Mouse (Mus musculus) gastrocnemius, postnatal 25 days (tissue): Measurements from ENCODE around the gene Grin3b. TPM values are rescaled to one million over a fixed set of nuclear protein-coding genes. Genes with fewer than 3 reads are reported as not detected.
A peak's percentile ranks its signal among the peaks of the same experiment; 100 is the strongest.

ENCODE experiments used
- DNase-seq: peaks from one replicate; pipeline ENCODE4 v3.0.0; 2022
- total RNA-seq, 2 experiments: library from RNA; stranded (reverse); gene quantifications; 1 replicate in 1 of 2; 2 replicates in 1 of 2; pipeline ENCODE4 v1.2.3; 2021

The Grin3b gene
- total RNA-seq, 2 experiments from 2014 or later, result not detected

DNA sequence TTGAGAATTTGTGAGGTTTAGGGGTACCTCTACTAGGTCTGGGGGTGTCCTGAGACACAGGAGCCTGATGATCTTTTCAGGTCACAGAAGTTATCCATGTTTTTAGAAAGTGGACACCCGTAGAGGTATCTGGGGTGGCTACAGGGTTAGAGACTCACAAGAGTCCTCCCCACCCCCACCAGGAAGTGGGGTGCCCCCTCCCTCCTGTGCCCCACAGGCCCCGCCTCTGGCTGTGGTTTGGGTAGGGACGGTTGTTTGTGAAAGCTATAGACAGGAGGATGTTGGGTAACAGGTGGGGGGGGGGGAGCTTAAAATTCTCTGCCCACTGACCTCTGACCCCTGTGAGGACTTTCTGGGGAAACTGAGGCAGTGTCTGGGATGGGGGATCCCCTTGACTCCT lies 46.8 kb downstream of the Grin3b start:
- DNase-seq, result peak; percentile 72

DNA sequence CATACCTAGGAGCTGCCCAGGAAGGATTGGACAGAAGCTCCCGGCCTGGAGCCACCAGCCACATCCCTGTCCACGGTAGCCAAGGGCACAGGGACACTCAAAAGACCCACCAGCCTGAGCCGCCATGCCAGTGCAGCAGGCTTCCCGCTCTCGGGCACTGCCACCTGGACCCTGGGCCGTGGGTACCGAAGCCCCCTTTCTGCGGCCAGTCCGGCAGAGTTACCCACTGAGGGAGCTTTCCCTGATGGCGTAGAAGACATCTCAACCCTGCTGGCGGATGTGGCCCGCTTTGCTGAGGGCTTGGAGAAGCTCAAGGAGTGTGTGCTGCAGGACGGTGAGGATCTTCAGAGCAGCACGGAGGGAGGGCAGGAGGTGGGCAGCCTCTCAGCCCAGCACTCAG lies 47.3 kb downstream of the Grin3b start:
- no peak for DNase-seq

DNA sequence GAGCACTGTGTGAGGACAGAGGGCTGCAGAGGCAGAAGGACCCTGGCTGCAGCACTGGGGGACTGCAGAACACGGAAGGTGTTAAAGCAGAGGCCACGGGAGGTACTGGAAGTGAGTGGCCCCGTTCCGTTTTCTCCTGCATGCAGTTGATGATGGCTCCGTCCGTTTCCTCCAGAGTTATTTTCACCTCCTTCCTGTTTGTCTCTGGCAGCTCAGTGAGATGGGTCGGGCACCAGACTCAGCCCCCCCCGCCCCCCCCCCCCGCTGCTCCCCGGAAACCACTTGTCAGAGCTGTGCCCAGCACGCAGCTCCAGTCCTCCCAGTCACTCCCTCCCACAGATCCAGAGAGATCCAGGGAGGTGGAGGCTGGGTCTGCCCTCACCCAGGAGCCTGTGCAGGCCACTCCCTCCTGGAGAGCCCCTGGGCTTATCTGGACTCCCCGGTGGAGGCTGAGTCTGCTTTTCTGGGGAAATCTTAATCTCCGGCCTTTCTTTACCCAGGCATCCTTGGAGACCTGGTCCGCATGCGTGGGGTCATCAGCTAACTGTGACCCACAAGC lies 48.3 kb downstream of the Grin3b start:
- no peak for DNase-seq

DNA sequence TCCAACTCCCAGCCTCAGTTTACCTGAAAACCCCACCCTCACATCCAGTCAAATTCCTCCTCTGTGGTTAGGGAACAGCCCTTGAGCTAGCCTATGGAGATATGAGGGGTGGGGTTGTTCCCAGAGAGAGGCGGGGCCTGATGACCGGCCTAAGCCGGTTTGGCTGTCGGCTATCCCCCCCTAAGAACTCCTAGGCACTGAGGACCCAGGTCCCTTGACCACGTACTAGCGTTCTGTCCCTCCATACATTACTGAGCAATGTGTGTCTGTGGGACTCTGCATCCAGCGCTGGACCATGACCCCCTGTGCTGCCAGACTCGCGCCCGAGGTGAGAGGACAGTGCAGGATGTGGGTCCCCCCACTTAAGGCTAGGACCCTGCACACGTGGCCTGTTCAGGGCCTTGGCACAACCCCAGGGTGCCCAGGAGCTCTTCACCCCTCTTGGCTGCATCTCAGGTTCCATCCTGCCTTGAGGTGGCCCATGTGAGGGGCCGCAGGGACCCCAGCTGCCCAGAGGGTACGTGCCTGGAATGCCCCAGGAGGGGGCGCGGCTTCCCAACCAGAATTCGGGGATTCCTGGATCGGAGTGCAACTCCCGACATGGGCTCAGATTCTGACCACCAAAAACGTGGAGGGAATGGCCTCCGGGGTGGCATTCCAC lies 49.1 kb downstream of the Grin3b start:
- no peak for DNase-seq

DNA sequence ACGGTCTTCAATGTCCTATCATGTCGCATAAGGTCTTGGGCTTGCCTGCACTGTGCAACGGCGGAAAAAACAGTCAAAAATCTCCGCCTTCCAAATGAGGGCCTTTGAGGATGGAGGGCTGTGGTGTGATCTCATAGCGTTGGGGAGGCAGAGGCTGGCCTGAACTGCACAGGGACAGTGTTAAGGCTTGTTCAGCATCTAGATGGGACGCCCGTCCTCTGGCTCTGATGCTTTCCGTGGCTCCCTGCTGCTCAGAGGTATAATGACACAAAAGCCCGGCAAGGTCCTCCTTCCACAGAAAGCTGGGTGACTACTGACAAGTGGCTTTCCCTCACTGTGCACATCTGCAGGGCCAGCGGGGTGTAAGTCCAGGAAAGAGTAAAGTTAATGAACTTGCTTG lies 49.7 kb downstream of the Grin3b start:
- DNase-seq, result no peak

DNA sequence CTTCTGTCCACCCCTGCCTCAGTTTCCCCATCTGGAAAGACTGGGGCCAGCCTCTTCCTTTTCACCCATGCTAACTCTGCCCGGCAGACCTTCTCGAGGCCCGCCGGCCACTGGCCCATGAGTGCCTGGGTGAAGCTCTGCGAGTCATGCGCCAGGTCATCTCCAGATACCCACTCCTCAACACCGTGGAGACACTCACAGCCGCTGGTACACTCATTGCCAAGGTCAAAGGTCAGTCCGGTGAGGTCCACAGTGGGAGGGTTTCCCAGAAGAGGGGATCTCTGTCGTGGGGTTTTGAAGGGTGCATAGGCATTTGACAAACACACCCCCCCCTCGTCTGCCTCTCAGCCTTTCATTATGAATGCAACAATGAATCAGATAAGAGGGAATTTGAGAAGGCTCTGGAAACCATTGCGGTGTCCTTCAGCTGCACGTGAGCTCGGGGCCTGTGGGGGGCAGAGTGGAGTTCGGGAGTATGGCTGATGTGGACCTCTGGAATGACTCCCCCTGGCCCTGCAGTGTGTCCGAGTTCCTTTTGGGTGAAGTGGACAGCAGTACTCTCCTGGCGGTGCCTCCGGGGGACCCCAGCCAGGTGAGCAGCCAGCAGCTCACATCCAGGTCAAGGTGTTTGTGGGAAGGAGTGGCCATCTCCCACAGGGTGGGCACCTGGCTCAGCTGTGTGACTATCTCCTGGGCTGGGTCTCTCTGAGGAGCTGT lies 50.2 kb downstream of the Grin3b start:
- no peak for DNase-seq

DNA sequence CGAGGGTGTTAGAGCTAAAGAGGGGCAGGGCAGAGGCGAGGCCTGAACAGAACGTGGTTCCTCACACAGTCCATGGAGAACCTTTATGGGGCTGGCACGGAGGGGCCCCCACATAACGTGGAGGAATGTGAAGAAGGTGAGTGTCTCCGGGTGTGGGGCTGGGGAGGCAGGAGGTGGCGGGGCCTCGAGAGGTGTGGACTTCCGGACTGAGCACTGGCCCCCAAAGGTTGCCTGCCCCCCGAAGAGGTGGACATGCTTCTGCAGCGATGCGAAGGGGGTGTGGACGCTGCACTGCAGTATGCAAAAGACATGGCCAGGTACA lies 50.8 kb downstream of the Grin3b start:
- no peak for DNase-seq

DNA sequence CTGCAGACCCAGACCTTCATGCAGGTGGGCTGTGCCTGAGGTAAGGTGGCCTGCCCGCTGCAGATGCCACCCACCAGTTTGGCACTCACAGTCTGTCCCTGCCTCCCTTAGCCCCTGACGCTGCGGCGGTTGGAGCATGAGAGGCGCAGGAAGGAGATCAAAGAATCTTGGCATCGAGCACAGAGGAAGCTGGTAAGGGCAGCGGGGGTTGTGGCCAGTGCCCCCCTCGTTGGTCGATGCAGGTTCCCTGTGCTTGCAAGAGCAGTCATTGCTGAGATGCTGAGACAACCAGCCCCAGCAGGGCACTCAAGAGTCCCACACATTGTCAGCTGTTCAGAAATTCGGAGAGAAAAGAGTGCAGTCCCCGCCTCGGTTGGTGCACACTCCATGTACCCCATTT lies 51.6 kb downstream of the Grin3b start:
- no peak for DNase-seq

DNA sequence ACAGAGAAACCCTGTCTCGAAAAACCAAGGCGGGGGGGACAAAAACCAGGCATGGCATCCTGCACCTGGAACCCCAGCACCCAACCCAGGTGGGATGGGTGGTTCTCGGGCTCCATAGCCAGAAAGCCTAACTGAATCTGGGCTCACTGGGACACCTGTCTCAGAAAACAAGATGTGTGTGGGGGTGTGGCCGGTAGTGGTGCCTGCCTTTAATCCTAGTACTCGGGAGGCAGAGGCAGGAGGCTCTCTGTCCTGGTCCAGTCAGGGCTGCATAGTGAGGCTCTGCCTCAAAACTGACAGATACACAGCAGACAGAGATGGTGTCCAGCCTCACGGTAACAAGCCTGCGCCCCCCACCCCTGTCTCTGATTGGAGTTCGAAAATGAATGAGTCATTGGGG lies 52.3 kb downstream of the Grin3b start:
- DNase-seq, result no peak

DNA sequence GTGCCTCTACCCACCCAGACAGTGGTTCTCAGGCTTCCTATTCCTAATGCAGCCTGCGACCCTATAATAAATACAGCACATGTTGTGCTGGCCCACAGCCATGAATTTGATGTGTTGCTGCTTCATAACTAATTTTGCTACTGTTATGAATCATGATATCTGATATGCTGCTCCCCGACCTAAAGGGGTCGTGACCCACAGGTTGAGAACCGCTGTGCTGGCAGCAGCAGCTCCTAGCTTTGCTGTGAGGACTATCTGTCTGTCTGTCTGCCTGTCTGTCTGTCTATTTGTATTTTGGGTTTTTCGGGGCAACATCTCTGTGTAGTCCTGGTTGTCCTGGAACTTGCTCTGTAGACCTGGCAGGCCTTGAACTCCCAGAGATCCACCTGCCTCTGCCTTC lies 53.2 kb downstream of the Grin3b start:
- DNase-seq, result no peak

DNA sequence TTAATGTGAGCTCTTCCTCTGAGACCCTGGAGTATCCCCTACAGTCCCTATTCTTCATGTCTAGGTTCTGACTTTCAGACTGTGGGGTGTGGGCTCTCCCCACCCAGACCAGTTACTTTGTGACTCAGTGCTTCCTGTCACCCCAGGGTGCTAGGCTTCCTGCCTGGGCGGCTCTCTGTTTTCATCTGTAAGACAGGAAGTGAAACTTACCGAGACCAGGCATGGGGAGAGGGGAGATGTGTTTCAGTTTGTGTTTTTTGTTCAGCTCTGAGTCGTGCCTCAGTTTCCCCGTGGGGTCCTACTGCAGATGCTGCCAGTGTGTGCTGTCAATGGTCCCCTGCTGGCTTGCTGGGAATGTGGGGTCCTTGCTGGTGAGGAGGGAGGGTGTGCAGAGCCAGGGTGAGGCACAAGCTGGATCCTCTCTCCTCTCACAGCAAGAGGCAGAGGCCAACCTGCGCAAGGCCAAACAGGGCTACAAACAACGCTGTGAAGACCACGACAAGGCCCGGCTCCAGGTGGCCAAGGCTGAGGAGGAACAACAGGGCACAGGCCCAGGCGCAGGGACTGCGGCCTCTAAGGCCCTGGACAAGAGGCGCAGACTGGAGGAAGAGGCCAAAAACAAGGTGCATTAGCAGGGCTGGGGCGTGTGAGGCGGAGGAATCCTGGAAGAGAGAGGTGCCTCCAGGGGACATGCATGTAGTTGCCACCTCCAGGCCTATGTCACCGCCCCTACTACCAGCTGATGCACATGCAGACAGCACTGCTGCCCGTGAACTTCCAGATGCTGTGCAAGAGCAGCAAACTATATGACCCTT lies 53.9 kb downstream of the Grin3b start:
- DNase-seq, result no peak

DNA sequence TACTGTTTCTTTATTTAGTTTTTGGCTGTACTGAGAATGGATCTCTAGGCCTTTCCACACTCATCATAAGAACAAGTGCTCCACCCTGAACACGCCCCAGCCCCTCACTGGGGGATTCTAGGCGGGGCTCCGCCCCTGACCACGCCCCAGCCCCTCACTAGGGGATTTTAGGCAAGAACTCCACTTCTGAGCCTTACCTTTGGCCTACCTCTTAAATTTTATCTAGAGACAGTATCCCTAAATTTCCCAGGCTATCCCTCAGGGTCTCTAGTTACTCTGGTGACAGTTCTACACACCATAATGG lies 54.5 kb downstream of the Grin3b start:
- DNase-seq, result no peak

DNA sequence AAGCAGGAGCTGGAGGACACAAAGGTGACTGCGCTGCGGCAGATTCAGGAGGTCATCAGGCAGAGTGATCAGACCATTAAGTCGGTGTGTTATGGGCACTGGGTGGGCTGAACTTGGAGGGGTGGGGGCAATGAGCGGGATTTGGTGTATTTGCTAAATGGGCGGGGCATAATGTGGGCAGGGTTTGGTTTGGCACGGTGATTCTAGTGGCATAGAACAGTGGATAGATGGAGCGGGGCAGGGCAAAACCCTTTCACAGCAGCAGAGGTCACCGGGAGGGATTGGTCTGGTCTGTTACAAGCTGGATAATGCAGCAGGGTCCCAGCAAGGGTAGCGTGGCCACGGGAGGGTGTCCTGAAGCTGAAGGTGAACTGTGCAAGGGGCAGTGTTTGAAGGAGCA lies 54.9 kb downstream of the Grin3b start:
- no peak for DNase-seq

DNA sequence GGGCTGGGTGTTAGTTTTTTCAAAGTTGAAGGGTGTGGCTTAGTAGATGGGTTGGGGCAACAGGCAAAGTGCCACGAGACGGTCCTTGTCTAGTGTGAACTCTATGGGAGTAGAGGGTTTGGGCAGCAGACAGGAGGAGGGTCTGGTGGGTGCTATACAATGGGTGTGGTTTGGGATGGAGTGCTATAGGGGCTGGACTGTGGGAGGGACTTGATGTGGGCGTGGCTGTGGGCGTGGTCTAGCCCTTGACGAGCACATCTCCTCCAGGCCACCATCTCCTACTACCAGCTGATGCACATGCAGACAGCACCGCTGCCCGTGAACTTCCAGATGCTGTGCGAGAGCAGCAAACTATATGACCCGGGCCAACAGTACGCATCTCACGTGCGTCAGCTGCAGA lies 55.4 kb downstream of the Grin3b start:
- DNase-seq, result no peak

Other genes starting within 250 kb of the Grin3b start
- gene Polrmt, start 224.1 kb upstream of the Grin3b start, total RNA-seq, result 10 to 100 TPM; 26.7 to 27.2 TPM
- not detected for gene Fgf22, start 215.6 kb upstream of the Grin3b start, total RNA-seq
- 10 to 100 TPM; 27.4 to 33.4 TPM for gene Rnf126, start 203.8 kb upstream of the Grin3b start, total RNA-seq
- 1 to 10 TPM; 2.0 to 2.1 TPM for gene Fstl3, start 193.4 kb upstream of the Grin3b start, total RNA-seq
- gene Prss57, start 179.8 kb upstream of the Grin3b start, total RNA-seq, result not detected
- 10 to 100 TPM; 23.6 to 24.8 TPM for gene Palm, start 177.1 kb upstream of the Grin3b start, total RNA-seq
- gene Misp, start 149.7 kb upstream of the Grin3b start, total RNA-seq, result under 1 TPM in 1 of 2 experiments, not detected in 1; 0.40 TPM
- gene Ptbp1, start 116.3 kb upstream of the Grin3b start, total RNA-seq, result 10 to 100 TPM; 26.8 to 27.1 TPM
- under 1 TPM in 1 of 2 experiments, not detected in 1; 0.35 TPM for gene Prtn3, start 96.2 kb upstream of the Grin3b start, total RNA-seq
- gene Plppr3, start 96.1 kb upstream of the Grin3b start, total RNA-seq, result under 1 TPM; 0.13 to 0.27 TPM
- not detected for gene Elane, start 84.5 kb upstream of the Grin3b start, total RNA-seq
- 100 to 1,000 TPM in 1 of 2 experiments, 10 to 100 TPM in 1; 12.5 to 381 TPM for gene Cfd, start 79.9 kb upstream of the Grin3b start, total RNA-seq
- gene Med16, start 61.8 kb upstream of the Grin3b start, total RNA-seq, result 10 to 100 TPM; 29.2 to 34.4 TPM
- gene Gm26602, start 59.9 kb upstream of the Grin3b start, total RNA-seq, result not detected
- under 1 TPM; 0.18 to 0.29 TPM for gene Kiss1r, start 53.7 kb upstream of the Grin3b start, total RNA-seq
- 100 to 1,000 TPM; 103 to 113 TPM for gene R3hdm4, start 49.5 kb upstream of the Grin3b start, total RNA-seq
- gene Arid3a, start 43.7 kb upstream of the Grin3b start, total RNA-seq, result 1 to 10 TPM; 2.4 to 2.8 TPM
- gene Wdr18, start 10.6 kb upstream of the Grin3b start, total RNA-seq, result 10 to 100 TPM; 16.4 to 18.0 TPM
- 10 to 100 TPM; 70.1 to 80.6 TPM for gene Tmem259, start 13.6 kb downstream of the Grin3b start, total RNA-seq
- gene Cnn2, start 17.9 kb downstream of the Grin3b start, total RNA-seq, result 1 to 10 TPM; 8.5 to 9.4 TPM
- gene Abca7, start 25.8 kb downstream of the Grin3b start, total RNA-seq, result 1 to 10 TPM; 4.9 to 5.7 TPM
- gene Arhgap45, start 45.9 kb downstream of the Grin3b start, total RNA-seq, result 1 to 10 TPM; 1.0 to 2.1 TPM
- 10 to 100 TPM; 43.2 to 45.5 TPM for gene Polr2e, start 69.1 kb downstream of the Grin3b start, total RNA-seq
- gene Gpx4, start 76.5 kb downstream of the Grin3b start, total RNA-seq, result 100 to 1,000 TPM; 527 to 618 TPM
- gene Sbno2, start 134.9 kb downstream of the Grin3b start, total RNA-seq, result 1 to 10 TPM; 5.6 to 6.7 TPM
- 100 to 1,000 TPM in 1 of 2 experiments, 10 to 100 TPM in 1; 99.8 to 120 TPM for gene Stk11, start 145.1 kb downstream of the Grin3b start, total RNA-seq
- gene Atp5d, start 167.9 kb downstream of the Grin3b start, total RNA-seq, result 100 to 1,000 TPM; 634 to 665 TPM
- gene Cbarp, start 170.1 kb downstream of the Grin3b start, total RNA-seq, result 1 to 10 TPM; 1.2 to 1.6 TPM
- gene Midn, start 177.6 kb downstream of the Grin3b start, total RNA-seq, result 10 to 100 TPM; 33.7 to 34.8 TPM
- 10 to 100 TPM; 17.3 to 21.4 TPM for gene Cirbp, start 195.3 kb downstream of the Grin3b start, total RNA-seq
- 1 to 10 TPM; 5.1 to 5.9 TPM for gene 1600002K03Rik, start 202.2 kb downstream of the Grin3b start, total RNA-seq
- under 1 TPM; 0.26 to 0.54 TPM for gene Efna2, start 208.8 kb downstream of the Grin3b start, total RNA-seq